Mouse (Mus musculus) CH12.LX (cell line): Measurements from ENCODE around the gene Ush2a. TPM values are rescaled to one million over a fixed set of nuclear protein-coding genes. Genes with fewer than 3 reads are reported as not detected.

Experiments used
- DNase-seq: peaks from one replicate; pipeline ENCODE4 v3.0.0-alpha.2; 2013; ENCODE audit errors: extremely low read depth
- H3K27ac ChIP-seq: 2 replicates; pipeline ENCODE4 v1.5.1; 2012; ENCODE audit warnings: low read depth, mild to moderate bottlenecking, control low read depth, moderate library complexity; ENCODE audit not compliant: insufficient read depth
- H3K27me3 ChIP-seq: replicated peaks from 2 replicates; pipeline ENCODE3; 2012; ENCODE audit warnings: inconsistent platforms
- H3K36me3 ChIP-seq, 2 experiments: replicated peaks in 1 of 2; 2 replicates each; pipeline versions ENCODE3 to v1.6.1; 2012; ENCODE audit warnings: inconsistent platforms in 1 of 2, low read length in 1 of 2, mild to moderate bottlenecking in 1 of 2, mixed read lengths in 1 of 2, moderate library complexity in 1 of 2; ENCODE audit not compliant: control insufficient read depth in 1 of 2, insufficient read depth in 1 of 2
- H3K4me1 ChIP-seq, 2 experiments: 2 replicates each; pipeline ENCODE4 v1.6.1; 2012; ENCODE audit warnings: inconsistent platforms in 1 of 2, moderate library complexity in 1 of 2; ENCODE audit not compliant: insufficient read depth in 2 of 2, control insufficient read depth in 1 of 2
- H3K4me2 ChIP-seq: 2 replicates; pipeline ENCODE4 v1.6.1; 2012; ENCODE audit warnings: low read depth, mild to moderate bottlenecking, control low read depth; ENCODE audit not compliant: poor library complexity, insufficient read depth, severe bottlenecking
- H3K4me3 ChIP-seq, 3 experiments: fragments of 150-350 bp in 1 of 3; sonication (generic) in 1 of 3; replicated peaks in 1 of 3; 2 replicates each; pipeline versions ENCODE3 to v1.5.1; 2011 to 2012; ENCODE audit warnings: low read depth in 2 of 3, low read length in 2 of 3, mild to moderate bottlenecking in 2 of 3, moderate library complexity in 2 of 3, control low read depth in 1 of 3, improper control_type of control experiment in 1 of 3, inconsistent platforms in 1 of 3, mixed read lengths in 1 of 3; ENCODE audit not compliant: poor library complexity in 1 of 3
- H3K79me2 ChIP-seq: replicated peaks from 2 replicates; pipeline ENCODE4 v1.6.1; 2012; ENCODE audit warnings: mild to moderate bottlenecking, moderate library complexity; ENCODE audit not compliant: control insufficient read depth, poor library complexity, insufficient read depth, severe bottlenecking; ENCODE audit errors: extremely low read depth
- H3K9ac ChIP-seq: 2 replicates; pipeline ENCODE4 v1.6.1; 2012; ENCODE audit warnings: low read depth, mild to moderate bottlenecking, control low read depth, moderate library complexity; ENCODE audit not compliant: insufficient read depth
- H3K9me3 ChIP-seq: replicated peaks from 2 replicates; pipeline ENCODE3; 2012; ENCODE audit warnings: low read length, inconsistent platforms, mixed read lengths
- BHLHE40 ChIP-seq: IDR thresholded peaks from 2 replicates; pipeline ENCODE4 v1.6.1; 2011; ENCODE audit warnings: mild to moderate bottlenecking, low read depth, low read length, improper control_type of control experiment
- E2F4 ChIP-seq: IDR thresholded peaks from 2 replicates; pipeline ENCODE4 v1.6.1; 2011; ENCODE audit warnings: low read depth, low read length, improper control_type of control experiment; ENCODE audit not compliant: insufficient replicate concordance
- ELF1 ChIP-seq: IDR thresholded peaks from 2 replicates; pipeline ENCODE4 v1.6.1; 2014; ENCODE audit warnings: low read depth, mild to moderate bottlenecking, inconsistent platforms, low read length, improper control_type of control experiment
- EP300 ChIP-seq: IDR thresholded peaks from 2 replicates; pipeline ENCODE4 v1.6.1; 2011; ENCODE audit warnings: low read length, improper control_type of control experiment
- GABPA ChIP-seq: IDR thresholded peaks from 2 replicates; pipeline ENCODE4 v1.6.1; 2012; ENCODE audit warnings: low read depth, low read length, improper control_type of control experiment, inconsistent platforms; ENCODE audit not compliant: insufficient replicate concordance
- HCFC1 ChIP-seq: IDR thresholded peaks from 2 replicates; pipeline ENCODE4 v1.6.1; 2012; ENCODE audit warnings: low read depth, mild to moderate bottlenecking, inconsistent platforms, low read length, improper control_type of control experiment
- JUND ChIP-seq: conservative IDR thresholded peaks from 2 replicates; pipeline ENCODE4 v1.6.1; 2011; ENCODE audit warnings: low read depth, low read length, improper control_type of control experiment
- KAT2A ChIP-seq: IDR thresholded peaks from 2 replicates; pipeline ENCODE4 v1.6.1; 2012; ENCODE audit warnings: low read length, improper control_type of control experiment, inconsistent platforms; ENCODE audit not compliant: insufficient replicate concordance
- MAFK ChIP-seq: IDR thresholded peaks from 2 replicates; pipeline ENCODE4 v1.6.1; 2011; ENCODE audit warnings: low read length, improper control_type of control experiment; ENCODE audit not compliant: insufficient replicate concordance
- MAX ChIP-seq: IDR thresholded peaks from 2 replicates; pipeline ENCODE4 v1.6.1; 2011; ENCODE audit warnings: low read length, improper control_type of control experiment
- MAZ ChIP-seq: IDR thresholded peaks from 2 replicates; pipeline ENCODE4 v1.6.1; 2012; ENCODE audit warnings: low read depth, mild to moderate bottlenecking, inconsistent platforms, low read length, improper control_type of control experiment, moderate library complexity
- MXI1 ChIP-seq: IDR thresholded peaks from 2 replicates; pipeline ENCODE4 v1.6.1; 2011; ENCODE audit warnings: mild to moderate bottlenecking, low read depth, low read length, improper control_type of control experiment
- PAX5 ChIP-seq: IDR thresholded peaks from 2 replicates; pipeline ENCODE4 v1.6.1; 2012; ENCODE audit warnings: low read length, inconsistent platforms, mixed read lengths
- RAD21 ChIP-seq: IDR thresholded peaks from 2 replicates; pipeline ENCODE4 v1.6.1; 2011; ENCODE audit warnings: low read depth, mild to moderate bottlenecking, low read length, improper control_type of control experiment, moderate library complexity
- SIN3A ChIP-seq: IDR thresholded peaks from 2 replicates; pipeline ENCODE4 v1.6.1; 2012; ENCODE audit warnings: low read length, improper control_type of control experiment, inconsistent platforms
- SMC3 ChIP-seq: IDR thresholded peaks from 2 replicates; pipeline ENCODE4 v1.6.1; 2011; ENCODE audit warnings: low read depth, low read length, improper control_type of control experiment
- USF1 ChIP-seq: IDR thresholded peaks from 2 replicates; pipeline ENCODE4 v1.6.1; 2014; ENCODE audit warnings: low read depth, mild to moderate bottlenecking, inconsistent platforms, low read length, improper control_type of control experiment
- ZC3H11A ChIP-seq: IDR thresholded peaks from 2 replicates; pipeline ENCODE4 v1.6.1; 2012; ENCODE audit warnings: low read depth, mild to moderate bottlenecking, inconsistent platforms, low read length, improper control_type of control experiment
- ZKSCAN1 ChIP-seq: IDR thresholded peaks from 2 replicates; pipeline ENCODE4 v1.6.1; 2012; ENCODE audit warnings: low read depth, inconsistent platforms, low read length, improper control_type of control experiment, borderline replicate concordance
- dilution Hi-C: fragments of 300-500 bp; cut with MboI; formaldehyde crosslinking; loops from 2 replicates; pipeline ENCODE4 v1.14.3; 2020; ENCODE audit warnings: low sequenced_read_pairs; ENCODE audit not compliant: extremely low pct_unique_long_range_greater_than_20kb, extremely low pct_ligation_motif_present
- in situ Hi-C: fragments of 300-500 bp; cut with MboI; formaldehyde crosslinking; loops from 3 replicates; pipeline ENCODE4 v1.14.3; 2019; ENCODE audit warnings: low sequenced_read_pairs, low pct_ligation_motif_present, low pct_unique_long_range_greater_than_20kb, mixed read lengths
- polyA plus RNA-seq: library from polyadenylated mRNA; unstranded; fragments of >175 nt; gene quantifications from 2 replicates; pipeline ENCODE4 v1.2.1, GENCODE M21; 2012; ENCODE audit warnings: low read depth; ENCODE audit not compliant: insufficient read length
- total RNA-seq, 2 experiments: library from RNA; depleted of rRNA; stranded (reverse); fragments of 300-350 nt in 1 of 2; fragments of >200 nt in 1 of 2; gene quantifications; 2 replicates each; pipeline ENCODE4 v1.2.3; 2012 to 2014

The Ush2a gene
- total and polyA plus RNA-seq, 3 experiments: not detected

DNA sequence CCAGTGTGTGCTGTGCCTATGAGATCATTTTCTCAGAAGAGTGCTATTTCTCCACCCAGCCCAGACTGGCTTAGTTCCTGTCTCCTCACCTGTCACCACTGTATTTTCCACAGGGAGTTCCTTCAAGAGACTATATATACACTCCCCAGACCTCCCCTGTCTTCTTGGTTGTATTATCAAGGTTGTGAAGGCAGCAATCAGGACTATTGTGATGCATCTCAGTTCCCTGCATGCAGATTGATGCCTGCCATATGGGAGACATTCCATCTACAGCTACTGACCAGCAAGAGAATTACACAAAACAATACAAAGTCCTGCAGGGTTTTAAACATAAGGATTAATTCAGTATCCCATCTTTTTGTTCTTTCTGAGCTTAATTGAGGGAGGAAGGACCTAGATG is 377.8 kb downstream of the Ush2a start:
- no peaks in the 10 kb centered on the region for H3K27me3 ChIP-seq
- in situ Hi-C loops: no loop called here
- TF ChIP-seq MAZ: no peak
- TF ChIP-seq KAT2A: no peak
- TF ChIP-seq RAD21: no peak
- no peak for TF ChIP-seq ZKSCAN1
- TF ChIP-seq JUND: no peak
- no peak for TF ChIP-seq SMC3
- TF ChIP-seq E2F4: no peak
- TF ChIP-seq MAFK: no peak
- TF ChIP-seq, all 38 proteins: peak for 0

GRCm38 (mm10) chr1:188643156-188643555 is 381.3 kb downstream of the Ush2a start:
- no peaks in the 10 kb centered on the region for H3K36me3 ChIP-seq
- dilution Hi-C loops: no loop called here
- TF ChIP-seq SIN3A (no peak), BHLHE40 (no peak), EP300 (no peak), MXI1 (no peak), ELF1 (no peak), ZC3H11A (no peak), PAX5 (no peak), MAFK (no peak), USF1 (no peak), HCFC1 (no peak), GABPA (no peak), MAX (no peak), MAZ (no peak), ZKSCAN1 (no peak)
- H3K27ac ChIP-seq: no peak overlapping the region
- no peaks in the 10 kb centered on the region for H3K27me3 ChIP-seq
- in situ Hi-C loops: no loop called here
- H3K4me3 ChIP-seq: no peak overlapping the region
- DNase-seq: no peak
- H3K9ac ChIP-seq: no peak overlapping the region
- H3K9me3 ChIP-seq: peaks cover 39% of the 10 kb centered on the region
- no peaks in the 10 kb centered on the region for H3K79me2 ChIP-seq
- no peaks in the 10 kb centered on the region for H3K4me1 ChIP-seq
- no peak overlapping the region for H3K4me2 ChIP-seq

More for the DNA sequence above, 377.8 kb downstream of the Ush2a start:
- no peak overlapping the region for H3K4me2 ChIP-seq
- no peak overlapping the region for H3K9ac ChIP-seq
- H3K27ac ChIP-seq: no peak overlapping the region
- no peaks in the 10 kb centered on the region for H3K79me2 ChIP-seq
- no peak for DNase-seq
- dilution Hi-C loops: no loop called here
- no peaks in the 10 kb centered on the region for H3K4me1 ChIP-seq
- H3K4me3 ChIP-seq: no peak overlapping the region
- peaks cover 43% of the 10 kb centered on the region for H3K9me3 ChIP-seq
- H3K36me3 ChIP-seq: no peaks in the 10 kb centered on the region
